Mouse (Mus musculus): Measurements from ENCODE around the gene Ghrh. TPM values are rescaled to one million over a fixed set of nuclear protein-coding genes. Genes with fewer than 3 reads are reported as not detected.

Gene Ghrh
- polyA plus RNA-seq, 1 experiment = not detected

DNA sequence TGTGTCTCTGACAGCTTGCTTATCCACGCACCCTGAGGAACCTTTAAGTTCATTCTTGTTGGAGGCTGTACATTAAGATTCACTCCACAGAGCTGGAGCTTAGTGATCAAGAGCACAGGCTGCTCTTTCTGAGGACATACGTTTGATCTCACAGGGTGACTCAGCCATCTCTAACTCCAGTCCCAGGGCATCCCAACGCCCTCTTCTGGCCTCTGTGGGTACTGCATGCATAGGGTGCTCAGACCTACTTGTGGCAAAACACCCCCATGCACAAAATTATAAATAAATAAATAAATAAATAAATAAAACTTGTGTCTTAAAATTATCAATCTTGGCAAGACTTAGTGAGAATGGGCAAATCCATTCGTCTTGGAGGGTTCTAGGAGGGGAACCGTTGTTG is 8.6 kb downstream of the Ghrh start:
- H3K4me1 ChIP-seq (ENCODE audit: control insufficient read depth, insufficient read depth, low read length) = peaks cover 20% of the 10 kb centered on the region
- TF ChIP-seq POLR2A (IDR thresholded peaks at IDR 0.05; ENCODE audit: insufficient read depth, low read depth, low read length) (no peak), CTCF (IDR thresholded peaks at IDR 0.05; ENCODE audit: insufficient read depth, low read depth, low read length) (peak; percentile 43; the same call in 1 of the 2 replicates)
- H3K27ac ChIP-seq (ENCODE audit: insufficient read depth, low read depth, low read length) = no peak overlapping the region
- no peak overlapping the region for H3K4me3 ChIP-seq (ENCODE audit: insufficient read depth, low read depth, low read length)
- 26% methylated on average over 5 of the region's 5 CpGs for WGBS

DNA sequence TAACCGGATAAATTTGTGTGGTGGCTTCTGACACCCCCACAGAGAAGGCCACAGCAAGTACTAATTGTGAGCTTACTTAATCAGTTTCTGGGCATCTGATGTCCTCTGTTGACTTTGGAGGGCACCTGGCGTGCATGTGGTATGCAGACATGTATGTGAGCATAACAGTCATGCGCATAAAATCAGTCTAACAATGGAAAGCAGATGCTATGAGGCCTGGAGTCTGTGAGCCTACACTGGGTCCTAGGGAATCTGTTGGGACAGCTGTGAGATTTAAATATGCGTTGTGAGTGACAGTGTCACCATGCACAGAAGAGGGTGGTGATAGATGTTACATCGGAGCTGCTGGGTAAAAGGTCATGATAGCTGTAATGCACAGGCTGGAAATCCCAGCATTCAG is 15.2 kb downstream of the Ghrh start:
- no peak for TF ChIP-seq CTCF (IDR thresholded peaks at IDR 0.05; ENCODE audit: insufficient read depth, low read depth, low read length)
- no peak for TF ChIP-seq POLR2A (IDR thresholded peaks at IDR 0.05; ENCODE audit: insufficient read depth, low read depth, low read length)
- 89% methylated on average over 5 of the region's 5 CpGs for WGBS
- Histone ChIP-seq H3K27ac (ENCODE audit: insufficient read depth, low read depth, low read length) (no peak overlapping the region), H3K4me3 (ENCODE audit: insufficient read depth, low read depth, low read length) (no peak overlapping the region), H3K4me1 (ENCODE audit: control insufficient read depth, insufficient read depth, low read length) (peaks cover 5% of the 10 kb centered on the region)

DNA sequence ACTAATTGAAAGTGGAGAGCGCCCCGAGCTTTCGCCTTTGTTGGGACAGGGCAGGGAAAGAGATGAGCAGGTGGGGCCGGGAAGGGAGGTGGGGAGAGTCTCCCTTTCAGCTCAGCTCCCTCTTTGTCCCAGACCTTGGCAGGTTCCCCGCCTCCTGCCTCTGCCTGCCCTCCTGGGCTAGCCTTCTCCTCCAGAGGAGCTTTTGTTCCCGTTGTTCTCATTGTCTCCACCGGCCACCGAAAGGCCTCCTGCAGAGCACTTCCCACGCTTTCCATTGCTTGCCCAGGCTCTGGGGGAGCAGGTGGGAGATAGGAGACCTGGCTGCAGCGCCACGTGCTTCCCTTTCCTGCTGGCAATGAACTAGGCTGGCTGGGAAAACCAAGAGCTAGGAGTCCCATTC is 18.7 kb downstream of the Ghrh start:
- WGBS = 39% methylated on average over 11 of the region's 11 CpGs
- TF ChIP-seq POLR2A (IDR thresholded peaks at IDR 0.05; ENCODE audit: insufficient read depth, low read depth, low read length) (no peak), CTCF (IDR thresholded peaks at IDR 0.05; ENCODE audit: insufficient read depth, low read depth, low read length) (no peak)
- no peak overlapping the region for H3K4me3 ChIP-seq (ENCODE audit: insufficient read depth, low read depth, low read length)
- peaks cover 5% of the 10 kb centered on the region for H3K4me1 ChIP-seq (ENCODE audit: control insufficient read depth, insufficient read depth, low read length)
- no peak overlapping the region for H3K27ac ChIP-seq (ENCODE audit: insufficient read depth, low read depth, low read length)

DNA sequence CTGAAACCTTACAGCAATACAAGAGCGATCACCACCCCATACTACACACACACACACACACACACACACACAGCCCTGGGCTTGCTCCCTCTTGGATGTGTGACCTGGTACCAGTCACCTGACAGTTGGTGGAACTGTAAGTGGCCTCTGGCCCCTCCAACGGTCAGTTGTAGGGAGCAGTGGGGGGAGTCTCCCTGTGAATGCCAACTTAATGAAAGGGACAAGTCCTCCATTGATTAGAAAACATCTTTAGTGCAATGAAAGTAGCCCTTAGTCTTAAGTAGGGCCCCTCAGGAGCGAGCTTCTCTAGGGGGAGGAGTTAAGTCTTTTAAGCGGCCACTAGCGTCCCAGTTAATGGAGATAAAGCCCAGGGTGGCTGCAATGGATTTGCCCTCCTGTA is 19.2 kb downstream of the Ghrh start:
- H3K4me3 ChIP-seq (ENCODE audit: insufficient read depth, low read depth, low read length) = no peak overlapping the region
- peaks cover 5% of the 10 kb centered on the region for H3K4me1 ChIP-seq (ENCODE audit: control insufficient read depth, insufficient read depth, low read length)
- H3K27ac ChIP-seq (ENCODE audit: insufficient read depth, low read depth, low read length) = no peak overlapping the region
- WGBS = 52% methylated on average over 5 of the region's 5 CpGs
- TF ChIP-seq CTCF (IDR thresholded peaks at IDR 0.05; ENCODE audit: insufficient read depth, low read depth, low read length) (no peak), POLR2A (IDR thresholded peaks at IDR 0.05; ENCODE audit: insufficient read depth, low read depth, low read length) (no peak)

DNA sequence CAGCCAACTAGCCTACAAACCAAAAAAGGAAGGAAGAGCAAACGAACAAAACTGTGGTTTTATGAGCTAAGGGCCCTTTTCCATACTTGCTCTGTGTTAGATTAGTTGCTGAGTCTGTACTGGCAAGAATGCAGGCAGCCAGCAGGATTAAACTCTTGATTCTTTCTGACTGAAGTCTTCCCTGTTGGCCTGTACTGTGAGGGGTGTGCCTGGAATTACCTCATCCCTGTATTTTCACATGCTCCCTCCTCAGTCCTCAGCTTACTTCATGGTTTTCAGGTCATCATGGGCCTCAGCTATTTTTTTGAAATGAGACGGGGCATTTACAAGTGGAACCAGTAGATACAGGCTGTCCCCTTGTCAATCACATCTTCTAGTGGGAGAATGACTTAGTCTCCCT is 22.1 kb downstream of the Ghrh start:
- 70% methylated on average over 2 of the region's 2 CpGs for WGBS

DNA sequence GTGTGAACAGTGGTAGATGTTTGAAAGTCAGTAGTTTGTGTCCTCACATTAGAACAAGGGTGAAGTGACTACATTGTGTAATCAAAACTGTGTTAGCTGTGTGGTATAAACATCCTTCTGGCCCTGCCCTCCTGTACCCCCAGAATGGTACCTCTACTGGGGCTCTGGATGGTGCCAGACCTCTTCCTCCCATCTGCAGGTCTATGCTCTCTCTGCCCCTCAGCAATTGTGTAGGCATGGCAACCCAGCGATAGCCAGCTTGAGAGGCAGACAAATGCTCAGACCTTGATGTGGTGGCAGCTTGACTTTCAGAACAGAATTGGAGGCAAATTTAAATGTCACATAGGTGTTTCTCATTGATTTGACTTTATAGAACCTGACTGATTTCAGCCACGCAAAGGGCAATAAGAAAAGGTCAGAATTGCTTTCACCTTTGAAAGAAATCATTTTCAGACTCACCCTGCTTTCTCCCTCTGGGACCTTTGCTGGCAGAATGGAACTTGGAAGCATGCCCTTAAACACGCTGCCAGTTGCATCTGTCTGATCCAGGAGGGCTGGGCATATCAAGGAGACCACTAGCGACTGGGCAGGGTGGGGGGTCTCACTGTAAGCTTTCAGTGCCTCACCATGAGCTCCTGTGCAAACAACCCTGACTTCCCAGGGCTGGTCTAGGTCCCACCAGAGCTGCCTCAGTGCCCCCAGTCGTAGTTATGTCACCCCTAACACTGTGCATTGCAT is 25.1 kb downstream of the Ghrh start:
- no peak overlapping the region for H3K27ac ChIP-seq (ENCODE audit: insufficient read depth, low read depth, low read length)
- no peak overlapping the region for H3K4me3 ChIP-seq (ENCODE audit: insufficient read depth, low read depth, low read length)
- TF ChIP-seq POLR2A (IDR thresholded peaks at IDR 0.05; ENCODE audit: insufficient read depth, low read depth, low read length) (no peak), CTCF (IDR thresholded peaks at IDR 0.05; ENCODE audit: insufficient read depth, low read depth, low read length) (no peak)
- no peaks in the 10 kb centered on the region; the same call in 1 of the 2 replicates for H3K4me1 ChIP-seq (ENCODE audit: control insufficient read depth, insufficient read depth, low read length)
- 39% methylated on average over 5 of the region's 5 CpGs for WGBS

More for the DNA sequence above, 22.1 kb downstream of the Ghrh start:
- Histone ChIP-seq H3K27ac (ENCODE audit: insufficient read depth, low read depth, low read length) (no peak overlapping the region), H3K4me3 (ENCODE audit: insufficient read depth, low read depth, low read length) (no peak overlapping the region), H3K4me1 (ENCODE audit: control insufficient read depth, insufficient read depth, low read length) (peaks cover 5% of the 10 kb centered on the region)
- no peak for TF ChIP-seq CTCF (IDR thresholded peaks at IDR 0.05; ENCODE audit: insufficient read depth, low read depth, low read length)
- TF ChIP-seq POLR2A (IDR thresholded peaks at IDR 0.05; ENCODE audit: insufficient read depth, low read depth, low read length) = no peak

DNA sequence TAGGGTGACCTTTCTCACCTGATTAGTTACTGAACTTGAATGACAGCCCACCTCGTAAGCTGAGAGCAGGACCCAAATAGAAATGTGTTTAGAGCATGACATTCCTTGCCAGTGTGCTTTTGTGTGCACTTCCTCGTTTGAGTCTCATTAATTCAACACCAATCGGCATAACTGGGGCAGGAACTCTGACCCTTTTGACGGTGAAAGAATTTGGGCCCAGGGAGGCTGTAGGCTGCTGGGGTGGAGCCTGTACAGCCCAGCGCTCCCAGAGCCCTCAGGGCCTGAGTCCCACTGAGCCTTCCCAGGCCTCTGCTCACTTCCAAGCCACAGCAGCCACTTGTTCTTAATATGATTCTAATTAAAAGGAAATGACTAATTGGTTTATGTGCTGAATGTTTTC is 26.4 kb downstream of the Ghrh start:
- Histone ChIP-seq H3K27ac (ENCODE audit: insufficient read depth, low read depth, low read length) (no peak overlapping the region), H3K4me1 (ENCODE audit: control insufficient read depth, insufficient read depth, low read length) (no peaks in the 10 kb centered on the region; the same call in 1 of the 2 replicates), H3K4me3 (ENCODE audit: insufficient read depth, low read depth, low read length) (no peak overlapping the region)
- 50% methylated on average over 5 of the region's 5 CpGs for WGBS
- TF ChIP-seq POLR2A (IDR thresholded peaks at IDR 0.05; ENCODE audit: insufficient read depth, low read depth, low read length) = no peak
- no peak for TF ChIP-seq CTCF (IDR thresholded peaks at IDR 0.05; ENCODE audit: insufficient read depth, low read depth, low read length)

DNA sequence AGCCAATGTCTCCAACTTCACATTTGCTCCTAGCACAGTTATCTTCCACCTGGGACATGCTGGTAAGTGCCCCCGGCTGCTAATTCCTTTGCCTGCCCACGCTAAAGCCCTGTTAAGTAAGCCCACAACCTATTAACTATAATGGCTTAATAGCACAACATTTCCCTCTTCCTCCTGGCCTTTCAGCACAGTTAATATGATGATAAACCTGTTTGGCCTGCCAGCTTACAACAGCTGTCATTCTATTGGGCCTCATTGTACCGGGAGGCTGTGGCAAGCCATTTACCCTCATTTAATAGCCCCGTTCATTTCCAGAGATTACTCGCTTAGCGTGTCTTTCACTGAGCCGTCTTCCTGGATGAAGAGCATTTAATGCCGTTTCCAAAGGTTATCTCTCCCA is 27.2 kb downstream of the Ghrh start:
- 68% methylated on average over 8 of the region's 8 CpGs for WGBS
- TF ChIP-seq CTCF (IDR thresholded peaks at IDR 0.05; ENCODE audit: insufficient read depth, low read depth, low read length) (no peak), POLR2A (IDR thresholded peaks at IDR 0.05; ENCODE audit: insufficient read depth, low read depth, low read length) (no peak)
- Histone ChIP-seq H3K4me1 (ENCODE audit: control insufficient read depth, insufficient read depth, low read length) (no peaks in the 10 kb centered on the region; the same call in 1 of the 2 replicates), H3K4me3 (ENCODE audit: insufficient read depth, low read depth, low read length) (no peak overlapping the region), H3K27ac (ENCODE audit: insufficient read depth, low read depth, low read length) (no peak overlapping the region)

DNA sequence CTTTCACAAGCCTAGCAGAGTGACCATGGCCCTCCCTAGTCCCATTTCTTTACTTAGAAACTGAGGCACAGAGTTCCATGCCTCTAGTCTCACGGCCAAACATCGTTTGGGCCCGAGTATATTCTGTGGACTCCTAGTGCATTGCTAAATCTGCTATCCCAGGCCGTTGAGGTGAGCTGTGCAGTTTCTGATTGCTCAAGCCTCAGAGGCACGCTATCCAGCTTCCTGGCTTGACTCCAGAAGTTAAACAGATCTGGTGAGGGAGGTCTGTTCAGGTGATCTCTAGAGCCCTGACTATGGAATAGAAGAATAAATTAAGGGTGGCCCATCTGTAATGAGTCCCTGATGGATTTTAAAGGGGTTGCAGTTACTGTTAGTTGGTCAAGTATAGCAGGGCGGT is 30.1 kb downstream of the Ghrh start:
- TF ChIP-seq CTCF (IDR thresholded peaks at IDR 0.05; ENCODE audit: insufficient read depth, low read depth, low read length) (no peak), POLR2A (IDR thresholded peaks at IDR 0.05; ENCODE audit: insufficient read depth, low read depth, low read length) (no peak)
- no peak overlapping the region for H3K4me3 ChIP-seq (ENCODE audit: insufficient read depth, low read depth, low read length)
- H3K4me1 ChIP-seq (ENCODE audit: control insufficient read depth, insufficient read depth, low read length) = peaks cover 7% of the 10 kb centered on the region; the same call in 1 of the 2 replicates
- no peak overlapping the region for H3K27ac ChIP-seq (ENCODE audit: insufficient read depth, low read depth, low read length)
- 88% methylated on average over 6 of the region's 6 CpGs for WGBS
